Mouse (Mus musculus): ENCODE data around the gene Bcor. TPM values are rescaled to one million over a fixed set of nuclear protein-coding genes. Genes with fewer than 3 reads are reported as not detected.

The Bcor gene
- total and polyA plus RNA-seq, 2 experiments, result 2.8 to 5.6 TPM

DNA sequence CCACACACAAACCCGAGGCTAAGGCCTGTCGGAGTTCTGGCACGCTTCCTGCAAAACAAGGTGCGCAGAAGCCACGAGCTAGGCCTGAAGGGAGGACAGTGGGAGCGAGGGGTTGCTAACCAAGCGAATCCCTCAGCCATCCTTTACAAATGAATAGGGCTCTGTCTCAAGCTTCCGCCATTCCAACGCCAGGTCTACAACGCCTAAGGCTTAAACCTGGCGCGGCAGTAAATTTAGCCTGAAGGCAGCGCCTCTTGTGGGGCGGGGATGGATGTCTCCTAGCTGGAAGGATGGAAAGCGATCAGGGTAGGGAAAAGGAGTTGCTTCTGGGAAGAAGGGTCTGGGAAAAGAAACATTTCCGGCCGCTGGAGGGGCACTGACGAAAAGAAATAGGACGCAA lies 160.2 kb downstream of the Bcor start:
- Histone ChIP-seq H3K36me3 (ENCODE audit: control insufficient read depth, insufficient read depth, low read length) (no peaks in the 10 kb centered on the region), H3K4me1 (ENCODE audit: control insufficient read depth, insufficient read depth, low read length) (no peaks in the 10 kb centered on the region), H3K27ac (replicated peaks; ENCODE audit: insufficient read depth, low read depth, low read length) (no peak overlapping the region), H3K27me3 (ENCODE audit: control insufficient read depth, insufficient read depth, low read length) (no peaks in the 10 kb centered on the region), H3K4me3 (ENCODE audit: insufficient read depth, low read depth, low read length) (no peak overlapping the region), H3K79me2 (ENCODE audit: control insufficient read depth, insufficient read depth, low read length) (no peaks in the 10 kb centered on the region), H3K9ac (ENCODE audit: low read depth, low read length) (no peak overlapping the region)
- TF ChIP-seq POLR2A (IDR thresholded peaks at IDR 0.05; ENCODE audit: extremely low read depth, insufficient read depth, low read length) (no peak), CTCF (IDR thresholded peaks at IDR 0.05; ENCODE audit: low read depth, low read length) (no peak)
- no peak for DNase-seq (ENCODE audit: extremely low read depth, low read depth, low spot score)
- WGBS, result 85% methylated on average over 19 of the region's 19 CpGs

DNA sequence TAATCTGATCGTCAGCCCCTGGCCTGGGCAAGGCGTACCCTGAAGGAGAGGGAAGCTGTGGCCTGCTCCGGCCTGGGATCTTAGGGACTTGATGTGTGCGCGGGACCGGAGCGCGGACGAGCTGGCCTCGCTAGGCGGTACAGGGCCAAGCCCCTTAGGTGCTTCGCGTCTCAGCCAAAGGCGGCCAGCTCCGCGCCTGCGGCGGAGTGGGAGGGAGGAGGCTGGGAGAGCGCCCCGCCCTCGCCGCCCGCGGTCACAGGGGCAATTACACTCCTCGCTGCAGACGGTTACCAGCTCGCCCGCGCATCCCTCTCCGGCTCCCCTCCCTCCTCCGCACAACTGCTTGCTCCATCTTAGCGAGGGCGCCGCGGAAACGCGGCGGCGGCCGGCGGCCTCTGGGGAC lies 161.2 kb downstream of the Bcor start:
- Histone ChIP-seq H3K4me1 (ENCODE audit: control insufficient read depth, insufficient read depth, low read length) (no peaks in the 10 kb centered on the region), H3K79me2 (ENCODE audit: control insufficient read depth, insufficient read depth, low read length) (no peaks in the 10 kb centered on the region), H3K27ac (replicated peaks; ENCODE audit: insufficient read depth, low read depth, low read length) (no peak overlapping the region), H3K4me3 (ENCODE audit: insufficient read depth, low read depth, low read length) (peak overlapping the region; percentile 43; the same call in 1 of the 2 replicates), H3K9ac (ENCODE audit: low read depth, low read length) (0 out of 2 replicates have a peak overlapping the region, but pooled peaks have one; percentile 64), H3K27me3 (ENCODE audit: control insufficient read depth, insufficient read depth, low read length) (no peaks in the 10 kb centered on the region), H3K36me3 (ENCODE audit: control insufficient read depth, insufficient read depth, low read length) (no peaks in the 10 kb centered on the region)
- 0% methylated on average over 30 of the region's 41 CpGs for WGBS
- no peak for TF ChIP-seq POLR2A (IDR thresholded peaks at IDR 0.05; ENCODE audit: extremely low read depth, insufficient read depth, low read length)
- TF ChIP-seq CTCF (IDR thresholded peaks at IDR 0.05; ENCODE audit: low read depth, low read length), result no peak; the same call in 1 of the 2 replicates
- DNase-seq (ENCODE audit: extremely low read depth, low read depth, low spot score), result no peak

DNA sequence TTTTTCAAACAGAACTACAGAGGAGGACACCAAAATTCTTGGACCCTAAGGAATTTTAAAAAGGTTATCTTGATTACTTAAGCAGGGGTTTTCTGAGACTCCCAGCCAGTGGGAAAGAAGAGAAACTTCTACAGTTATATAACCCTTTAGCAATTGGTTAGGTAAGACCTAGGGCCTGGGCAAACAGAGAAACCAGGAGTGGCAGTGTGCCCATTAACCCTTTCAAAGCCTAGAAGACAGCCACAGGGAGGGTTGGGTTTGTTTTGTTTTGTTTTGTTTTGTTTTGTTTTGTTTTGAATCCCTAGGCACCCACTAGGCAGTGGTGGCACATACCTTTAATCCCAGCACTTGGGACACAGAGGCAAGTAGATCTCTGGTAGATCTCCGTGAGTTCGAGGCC lies 163.3 kb downstream of the Bcor start:
- Histone ChIP-seq H3K9ac (ENCODE audit: low read depth, low read length) (no peak overlapping the region), H3K79me2 (ENCODE audit: control insufficient read depth, insufficient read depth, low read length) (no peaks in the 10 kb centered on the region), H3K4me1 (ENCODE audit: control insufficient read depth, insufficient read depth, low read length) (no peaks in the 10 kb centered on the region), H3K36me3 (ENCODE audit: control insufficient read depth, insufficient read depth, low read length) (no peaks in the 10 kb centered on the region), H3K27ac (replicated peaks; ENCODE audit: insufficient read depth, low read depth, low read length) (no peak overlapping the region), H3K27me3 (ENCODE audit: control insufficient read depth, insufficient read depth, low read length) (no peaks in the 10 kb centered on the region), H3K4me3 (ENCODE audit: insufficient read depth, low read depth, low read length) (no peak overlapping the region)
- TF ChIP-seq POLR2A (IDR thresholded peaks at IDR 0.05; ENCODE audit: extremely low read depth, insufficient read depth, low read length) (no peak), CTCF (IDR thresholded peaks at IDR 0.05; ENCODE audit: low read depth, low read length) (no peak)
- 100% methylated on average over 2 of the region's 2 CpGs for WGBS
- no peak for DNase-seq (ENCODE audit: extremely low read depth, low read depth, low spot score)

DNA sequence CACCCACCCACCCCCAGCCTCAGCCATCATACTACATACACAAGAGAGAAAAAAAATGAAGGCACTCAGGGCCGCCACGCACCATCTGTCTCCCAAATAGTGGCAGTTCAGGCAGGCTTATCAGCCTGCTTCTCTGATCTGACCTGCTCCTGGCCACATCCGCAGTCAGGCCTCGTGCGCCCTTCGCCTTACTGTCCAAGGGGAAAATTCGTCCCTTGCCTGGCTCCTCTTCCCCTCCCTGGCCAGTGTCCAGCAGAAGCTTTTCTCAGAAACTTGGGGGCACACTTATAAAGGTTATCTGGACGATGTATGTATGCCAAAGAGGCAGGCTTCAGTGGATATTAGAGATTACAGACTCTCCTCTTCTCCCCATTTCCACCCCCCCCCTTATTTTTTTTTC lies 163.7 kb downstream of the Bcor start:
- DNase-seq (ENCODE audit: extremely low read depth, low read depth, low spot score), result no peak
- H3K36me3 ChIP-seq (ENCODE audit: control insufficient read depth, insufficient read depth, low read length), result no peaks in the 10 kb centered on the region
- no peaks in the 10 kb centered on the region for H3K4me1 ChIP-seq (ENCODE audit: control insufficient read depth, insufficient read depth, low read length)
- no peak overlapping the region for H3K4me3 ChIP-seq (ENCODE audit: insufficient read depth, low read depth, low read length)
- WGBS, result 74% methylated on average over 8 of the region's 8 CpGs
- H3K27me3 ChIP-seq (ENCODE audit: control insufficient read depth, insufficient read depth, low read length), result no peaks in the 10 kb centered on the region
- H3K9ac ChIP-seq (ENCODE audit: low read depth, low read length), result no peak overlapping the region
- TF ChIP-seq CTCF (IDR thresholded peaks at IDR 0.05; ENCODE audit: low read depth, low read length) (no peak), POLR2A (IDR thresholded peaks at IDR 0.05; ENCODE audit: extremely low read depth, insufficient read depth, low read length) (no peak)
- no peaks in the 10 kb centered on the region for H3K79me2 ChIP-seq (ENCODE audit: control insufficient read depth, insufficient read depth, low read length)
- no peak overlapping the region for H3K27ac ChIP-seq (replicated peaks; ENCODE audit: insufficient read depth, low read depth, low read length)

DNA sequence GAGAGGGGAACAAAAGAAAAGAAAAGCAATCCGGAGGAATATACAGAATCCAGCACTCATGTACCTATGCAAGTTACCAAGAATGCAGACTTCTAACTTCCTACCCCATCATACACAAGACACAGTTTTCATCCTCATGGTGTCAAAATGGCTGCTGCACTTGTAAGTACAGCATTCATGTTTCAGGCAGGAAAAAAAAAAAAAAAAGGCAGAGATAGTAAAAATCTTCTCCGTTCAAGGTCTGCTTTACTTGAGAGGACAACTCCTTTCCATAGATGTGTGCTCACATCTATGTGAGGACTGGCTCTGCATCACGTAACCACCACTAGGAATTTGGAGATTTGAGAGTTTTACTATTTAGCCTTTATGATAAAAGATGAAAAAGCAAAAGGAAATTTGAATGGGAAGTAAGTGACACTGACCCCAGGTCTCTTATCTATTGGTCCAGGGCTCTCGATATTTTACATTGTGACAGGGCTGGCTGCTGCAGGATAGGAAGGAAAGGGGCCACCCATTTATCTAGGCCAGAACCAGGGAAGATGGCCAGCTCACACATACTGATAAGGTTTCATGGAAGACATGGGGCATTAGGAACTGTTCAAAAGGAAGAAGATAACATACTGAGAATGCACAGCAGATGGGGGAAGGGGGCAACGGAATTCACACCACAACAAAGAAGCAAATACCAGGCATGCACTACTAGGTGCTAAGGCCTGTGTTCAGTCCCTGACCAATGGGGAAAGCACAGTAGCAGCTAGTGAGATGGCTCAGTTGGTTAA lies 166.3 kb downstream of the Bcor start:
- Histone ChIP-seq H3K4me1 (ENCODE audit: control insufficient read depth, insufficient read depth, low read length) (no peaks in the 10 kb centered on the region), H3K27ac (replicated peaks; ENCODE audit: insufficient read depth, low read depth, low read length) (no peak overlapping the region), H3K4me3 (ENCODE audit: insufficient read depth, low read depth, low read length) (no peak overlapping the region), H3K79me2 (ENCODE audit: control insufficient read depth, insufficient read depth, low read length) (no peaks in the 10 kb centered on the region), H3K9ac (ENCODE audit: low read depth, low read length) (no peak overlapping the region), H3K36me3 (ENCODE audit: control insufficient read depth, insufficient read depth, low read length) (no peaks in the 10 kb centered on the region), H3K27me3 (ENCODE audit: control insufficient read depth, insufficient read depth, low read length) (no peaks in the 10 kb centered on the region)
- WGBS, result 86% methylated on average over 5 of the region's 5 CpGs
- DNase-seq (ENCODE audit: extremely low read depth, low read depth, low spot score), result no peak
- TF ChIP-seq POLR2A (IDR thresholded peaks at IDR 0.05; ENCODE audit: extremely low read depth, insufficient read depth, low read length) (no peak), CTCF (IDR thresholded peaks at IDR 0.05; ENCODE audit: low read depth, low read length) (no peak)

DNA sequence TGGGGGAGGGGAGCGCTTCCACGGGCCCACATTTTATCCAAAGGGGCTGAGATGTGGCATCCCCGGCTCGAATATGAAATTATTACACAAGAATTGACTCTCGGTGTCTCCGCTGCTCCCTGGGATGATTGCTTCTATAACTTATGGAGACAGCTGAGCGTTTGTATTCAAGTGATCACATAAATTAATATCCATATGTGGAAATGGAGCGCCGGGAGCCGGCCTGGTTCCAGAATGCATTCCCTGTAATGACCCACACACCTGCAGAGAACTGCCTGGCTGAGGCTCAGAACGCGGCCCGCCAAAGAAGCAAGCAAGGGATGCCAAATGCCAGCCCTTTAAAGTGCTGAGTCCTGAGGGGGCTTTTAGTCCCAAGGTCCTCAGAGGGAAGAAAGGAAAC lies 170.7 kb downstream of the Bcor start:
- TF ChIP-seq POLR2A (IDR thresholded peaks at IDR 0.05; ENCODE audit: extremely low read depth, insufficient read depth, low read length) (no peak), CTCF (IDR thresholded peaks at IDR 0.05; ENCODE audit: low read depth, low read length) (no peak)
- WGBS, result 97% methylated on average over 13 of the region's 13 CpGs
- DNase-seq (ENCODE audit: extremely low read depth, low read depth, low spot score), result no peak

More for the DNA sequence above, 170.7 kb downstream of the Bcor start:
- Histone ChIP-seq H3K36me3 (ENCODE audit: control insufficient read depth, insufficient read depth, low read length) (no peaks in the 10 kb centered on the region), H3K79me2 (ENCODE audit: control insufficient read depth, insufficient read depth, low read length) (no peaks in the 10 kb centered on the region), H3K27ac (replicated peaks; ENCODE audit: insufficient read depth, low read depth, low read length) (no peak overlapping the region), H3K9ac (ENCODE audit: low read depth, low read length) (no peak overlapping the region), H3K27me3 (ENCODE audit: control insufficient read depth, insufficient read depth, low read length) (no peaks in the 10 kb centered on the region), H3K4me1 (ENCODE audit: control insufficient read depth, insufficient read depth, low read length) (no peaks in the 10 kb centered on the region), H3K4me3 (ENCODE audit: insufficient read depth, low read depth, low read length) (no peak overlapping the region)

All from liver, adult 2 months (tissue).